Mouse (Mus musculus) urinary bladder, adult 18-20 months (tissue): ENCODE measurements around the gene Ctrl.
A peak's percentile ranks its signal among the peaks of the same experiment; 100 is the strongest.
"Not testable (repeated sequence)": the region's sequence is repeated elsewhere in the genome, so short reads cannot be mapped to it uniquely, and the experiment has no call there.

Experiments
- DNase-seq, 2 experiments: peaks; one replicate each; pipeline ENCODE4 v3.0.0; 2022; ENCODE audit warnings: low spot score in 2 of 2, mixed read lengths in 2 of 2

The Ctrl gene

GRCm38 (mm10) chr8:105933762-105934161, at the start of gene Ctrl:
Ctrl (minus strand) TSS chr8:105933862.
- no peak for DNase-seq

GRCm38 (mm10) chr8:105983406-105983805, 49.7 kb upstream of the Ctrl start:
- not testable (repeated sequence) for DNase-seq

GRCm38 (mm10) chr8:105981146-105981545, 47.5 kb upstream of the Ctrl start:
- DNase-seq: no peak

- no peak for DNase-seq
Measured at GRCm38 (mm10) chr8:105979325-105979724, 45.7 kb upstream of the Ctrl start, which contains the start of gene Dpep3. Dpep3 (minus strand) TSS chr8:105979429.

- DNase-seq: no peak
Measured at GRCm38 (mm10) chr8:105975363-105975762, 41.7 kb upstream of the Ctrl start.

GRCm38 (mm10) chr8:105971019-105971720, 37.5 kb upstream of the Ctrl start:
- DNase-seq: no peak

GRCm38 (mm10) chr8:105969367-105969766, 35.7 kb upstream of the Ctrl start:
- DNase-seq: no peak

- no peak for DNase-seq
Measured at GRCm38 (mm10) chr8:105966692-105967311, 33.1 kb upstream of the Ctrl start.

- peak; percentile 73 to 78 for DNase-seq
Measured at GRCm38 (mm10) chr8:105965905-105966341, 32.3 kb upstream of the Ctrl start, which contains the start of gene Slc12a4. Slc12a4 (minus strand) TSS chr8:105966097.

- DNase-seq: peak; percentile 58 to 61
Measured at GRCm38 (mm10) chr8:105965266-105965904, 31.7 kb upstream of the Ctrl start.

- DNase-seq: no peak
Measured at GRCm38 (mm10) chr8:105964506-105965265, 31.0 kb upstream of the Ctrl start.

GRCm38 (mm10) chr8:105961536-105961935, 27.9 kb upstream of the Ctrl start:
- DNase-seq: no peak

GRCm38 (mm10) chr8:105961101-105961500, 27.4 kb upstream of the Ctrl start:
- DNase-seq: no peak

GRCm38 (mm10) chr8:105959350-105959749, 25.7 kb upstream of the Ctrl start:
- DNase-seq: peak; percentile 86 to 88

- DNase-seq: no peak
Measured at GRCm38 (mm10) chr8:105957813-105958212, 24.2 kb upstream of the Ctrl start.

GRCm38 (mm10) chr8:105956556-105956955, 22.9 kb upstream of the Ctrl start:
- no peak for DNase-seq

- no peak for DNase-seq
Measured at GRCm38 (mm10) chr8:105951057-105951659, 17.5 kb upstream of the Ctrl start.

- DNase-seq: no peak
Measured at GRCm38 (mm10) chr8:105949350-105949749, 15.7 kb upstream of the Ctrl start.

GRCm38 (mm10) chr8:105943321-105943739, 9.7 kb upstream of the Ctrl start, which contains the start of gene Lcat:
Lcat (minus strand) TSS chr8:105943382.
- no peak for DNase-seq

- DNase-seq: no peak
Measured at GRCm38 (mm10) chr8:105942542-105942941, 8.9 kb upstream of the Ctrl start.

- no peak for DNase-seq
Measured at GRCm38 (mm10) chr8:105942026-105942425, 8.4 kb upstream of the Ctrl start.
